ENCODE assay signal across 18 mouse cellular contexts in the genomic region with DNA sequence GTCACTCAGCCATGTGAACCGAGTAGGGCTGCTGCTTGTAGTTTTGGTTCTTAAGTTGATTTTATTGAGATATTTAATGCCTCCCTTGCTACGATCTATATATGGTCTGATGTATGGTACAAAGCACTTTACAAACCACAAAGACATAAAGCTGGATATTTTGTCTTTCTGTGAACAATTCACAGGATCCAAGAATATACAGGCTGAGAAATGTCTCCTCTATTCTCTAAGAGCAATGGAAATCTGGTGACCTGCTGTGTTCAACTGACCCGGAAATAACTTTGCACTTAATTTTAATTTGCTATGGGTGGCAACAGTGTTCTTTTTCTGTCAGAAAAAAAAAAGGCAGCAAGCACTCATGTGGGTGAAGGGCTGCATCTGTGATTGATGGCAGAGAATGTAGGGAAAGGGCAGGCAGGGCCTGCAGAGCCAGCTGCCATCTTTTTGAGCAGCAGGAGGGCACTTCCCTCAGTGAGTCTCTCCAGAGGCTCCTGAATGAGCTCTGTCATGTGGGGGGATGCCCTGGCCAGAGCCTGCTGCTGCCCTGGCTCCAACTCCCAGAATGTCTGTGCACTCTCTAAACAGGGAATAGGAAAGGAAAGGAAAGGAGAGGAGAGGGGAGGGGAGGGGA.
DNase-seq lines count a peak whose midpoint lies in the region; ATAC-seq and TF ChIP-seq lines count a peak whose summit lies in the region.
"Had no signal": no experiment of that assay in that cellular context is flagged by ENCODE, and none has a peak within 500 bp of the region (broad histone marks: within the 10 kb centered on the region; RNA-seq: fewer than 3 reads in every experiment).

No protein-coding gene starts in this region.

- H3K4me3 ChIP-seq in layer of hippocampus, adult 2 months = no peak overlapping the region
- no peak overlapping the region for H3K4me3 ChIP-seq in forebrain, postnatal 0 days (ENCODE audit: low read depth, low read length)
- no peak overlapping the region for H3K4me3 ChIP-seq in midbrain, embryonic 14.5 days (replicated peaks; ENCODE audit: low read depth, low read length)
- H3K4me3 ChIP-seq in liver, embryonic 11.5 days (ENCODE audit: low read depth, low read length) = no peak overlapping the region
- H3K4me3 ChIP-seq: gastrocnemius, adult 2 months; heart, adult 2 months; left cerebral cortex, adult 2 months had no signal

- DNase-seq in layer of hippocampus, adult 2 months (ENCODE audit: low spot score in 2 of 2) = peak; percentile 9 to 20
- DNase-seq in layer of hippocampus, adult 18-20 months (ENCODE audit: low spot score in 2 of 2) = no peak
- DNase-seq in brain, embryonic 14.5 days (ENCODE audit: low read depth) = peak; percentile 65
- no peak for DNase-seq in forebrain, postnatal 0 days
- peak; percentile 17 for DNase-seq in midbrain, embryonic 14.5 days
- no peak for DNase-seq in adipocyte (ENCODE audit: low spot score)
- no peak for DNase-seq in lung, postnatal 36 days
- no peak for DNase-seq in liver, embryonic 11.5 days (ENCODE audit: low spot score)
- DNase-seq: gastrocnemius, adult 2 months; heart, adult 2 months; heart, postnatal 14 days; kidney, postnatal 10 days; lung, adult 2 months; right cerebral cortex, postnatal 25 days; thymus, adult 2 months had no signal

- no peak overlapping the region for H3K27ac ChIP-seq in layer of hippocampus, adult 2 months
- H3K27ac ChIP-seq in forebrain, postnatal 0 days (ENCODE audit: low read depth, low read length) = no peak overlapping the region
- no peak overlapping the region for H3K27ac ChIP-seq in midbrain, embryonic 14.5 days (replicated peaks; ENCODE audit: low read depth, low read length)
- H3K27ac ChIP-seq in liver, embryonic 11.5 days (ENCODE audit: low read depth, low read length) = no peak overlapping the region
- H3K27ac ChIP-seq: gastrocnemius, adult 2 months; heart, adult 2 months; left cerebral cortex, adult 2 months had no signal

- ATAC-seq in forebrain, postnatal 0 days = peak; percentile 67
- no peak for ATAC-seq in midbrain, embryonic 14.5 days (ENCODE audit: low FRiP score, low TSS enrichment)
- ATAC-seq in liver, embryonic 11.5 days (replicated peaks; ENCODE audit: low FRiP score) = no peak
- ATAC-seq: CD4-positive, CD25-positive, alpha-beta regulatory T cell, adult 4 months; intestine, embryonic 16.5 days had no signal

- no peak overlapping the region for H3K4me2 ChIP-seq in forebrain, postnatal 0 days (ENCODE audit: low read depth)
- no peak overlapping the region for H3K4me2 ChIP-seq in midbrain, embryonic 14.5 days (ENCODE audit: low read length)
- H3K4me2 ChIP-seq in liver, embryonic 11.5 days = no peak overlapping the region

- H3K9me3 ChIP-seq in forebrain, postnatal 0 days (ENCODE audit: low read length) = no peaks in the 10 kb centered on the region
- H3K9me3 ChIP-seq in midbrain, embryonic 14.5 days (ENCODE audit: control insufficient read depth, low read length) = no peaks in the 10 kb centered on the region
- no peaks in the 10 kb centered on the region for H3K9me3 ChIP-seq in liver, embryonic 11.5 days (ENCODE audit: control insufficient read depth, low read length)

- H3K27me3 ChIP-seq in forebrain, postnatal 0 days (ENCODE audit: insufficient read depth, low read length) = no peaks in the 10 kb centered on the region
- H3K27me3 ChIP-seq in midbrain, embryonic 14.5 days (ENCODE audit: control insufficient read depth, insufficient read depth, low read length) = no peaks in the 10 kb centered on the region
- H3K27me3 ChIP-seq in liver, embryonic 11.5 days (replicated peaks; ENCODE audit: control insufficient read depth, insufficient read depth, low read length) = no peaks in the 10 kb centered on the region

- TF ChIP-seq CTCF in layer of hippocampus, adult 2 months (conservative IDR thresholded peaks at IDR 0.05) = no peak
- TF ChIP-seq CTCF in brain, embryonic 14.5 days (IDR thresholded peaks at IDR 0.05; ENCODE audit: borderline replicate concordance, extremely low read depth, insufficient read depth, insufficient read length) = no peak
- no peak for TF ChIP-seq CTCF in forebrain, postnatal 0 days (IDR thresholded peaks at IDR 0.05; ENCODE audit: low read depth)

- no peak for TF ChIP-seq POLR2A in brain, embryonic 14.5 days (IDR thresholded peaks at IDR 0.05; ENCODE audit: borderline replicate concordance, extremely low read depth, insufficient read depth, insufficient read length, poor library complexity, severe bottlenecking)

- H3K36me3 ChIP-seq in forebrain, postnatal 0 days (ENCODE audit: insufficient read depth) = no peaks in the 10 kb centered on the region
- H3K36me3 ChIP-seq in midbrain, embryonic 14.5 days (ENCODE audit: control insufficient read depth, insufficient read depth, low read length) = no peaks in the 10 kb centered on the region
- no peaks in the 10 kb centered on the region for H3K36me3 ChIP-seq in liver, embryonic 11.5 days (ENCODE audit: control insufficient read depth, insufficient read depth, low read length)

- no peaks in the 10 kb centered on the region for H3K4me1 ChIP-seq in forebrain, postnatal 0 days (ENCODE audit: insufficient read depth)
- H3K4me1 ChIP-seq in midbrain, embryonic 14.5 days (ENCODE audit: control insufficient read depth, insufficient read depth, low read length) = no peaks in the 10 kb centered on the region
- H3K4me1 ChIP-seq in liver, embryonic 11.5 days (replicated peaks; ENCODE audit: control insufficient read depth, insufficient read depth, low read length) = no peaks in the 10 kb centered on the region

- WGBS in forebrain, postnatal 0 days = 59% methylated on average over 3 of the region's 3 CpGs
- WGBS in midbrain, embryonic 14.5 days = 60% methylated on average over 3 of the region's 3 CpGs
- 73% methylated on average over 3 of the region's 3 CpGs for WGBS in liver, embryonic 11.5 days

- H3K9ac ChIP-seq in forebrain, postnatal 0 days = no peak overlapping the region
- H3K9ac ChIP-seq in midbrain, embryonic 14.5 days (replicated peaks; ENCODE audit: low read length) = no peak overlapping the region
- no peak overlapping the region for H3K9ac ChIP-seq in liver, embryonic 11.5 days (ENCODE audit: low read depth, low read length)

Comparison
In these comparisons a context has a peak if more than half of its experiments do, and no peak if none do; other contexts are left out.
1. DNase-seq: peak in layer of hippocampus, adult 2 months (2 of 2), brain, embryonic 14.5 days (single experiment) and midbrain, embryonic 14.5 days (single experiment); none in layer of hippocampus, adult 18-20 months (0 of 2), forebrain, postnatal 0 days (single experiment), adipocyte (single experiment), lung, postnatal 36 days (single experiment) and liver, embryonic 11.5 days (single experiment).